In the genomic region with DNA sequence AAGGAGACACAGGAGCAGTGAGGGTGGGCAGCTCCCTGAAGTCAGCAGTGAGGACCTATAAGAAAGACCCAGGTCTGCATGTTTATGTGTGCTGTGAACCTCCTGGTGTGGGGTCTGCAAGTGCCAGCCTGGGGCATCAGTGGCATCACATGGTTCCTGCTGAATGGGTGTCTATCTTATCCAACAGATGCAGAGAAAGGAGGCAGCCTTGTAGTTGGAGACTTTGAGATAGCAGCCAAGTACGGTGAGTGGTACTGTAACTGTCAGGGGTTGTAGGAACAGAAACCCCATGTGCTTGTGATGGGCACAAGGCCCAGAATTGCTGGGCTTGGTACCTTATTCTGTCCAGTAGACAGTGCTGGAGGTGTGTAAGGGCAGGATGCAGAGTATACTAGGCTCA, we compare ENCODE assay signal across 24 mouse cellular contexts. TPM values are rescaled to one million over a fixed set of nuclear protein-coding genes. Genes with fewer than 3 reads are reported as not detected.
DNase-seq lines count a peak whose midpoint lies in the region; ATAC-seq lines count a peak whose summit lies in the region.
"Had no signal": no experiment of that assay in that cellular context is flagged by ENCODE, and none has a peak within 500 bp of the region (broad histone marks: within the 10 kb centered on the region; RNA-seq: fewer than 3 reads in every experiment).

No protein-coding gene starts in this region.

- no peaks in the 10 kb centered on the region for H3K9me3 ChIP-seq in heart, embryonic 12.5 days (replicated peaks)
- no peaks in the 10 kb centered on the region for H3K9me3 ChIP-seq in liver, embryonic 12.5 days (replicated peaks)
- H3K9me3 ChIP-seq in liver, embryonic 11.5 days (ENCODE audit: control insufficient read depth, low read length) = no peaks in the 10 kb centered on the region
- H3K9me3 ChIP-seq: embryonic facial prominence, embryonic 15.5 days; hindbrain, embryonic 12.5 days; limb, embryonic 13.5 days; neural tube, embryonic 15.5 days had no signal

- 47% methylated on average over 1 of the region's 1 CpGs for WGBS in heart, embryonic 12.5 days
- 53% methylated on average over 1 of the region's 1 CpGs for WGBS in liver, embryonic 12.5 days (ENCODE audit: insufficient replicate concordance)
- WGBS in liver, embryonic 11.5 days = 67% methylated on average over 1 of the region's 1 CpGs

- ATAC-seq in heart, embryonic 12.5 days (ENCODE audit: insufficient number of reproducible peaks, low FRiP score) = no peak
- ATAC-seq in liver, embryonic 12.5 days = peak; percentile 53; the same call in 1 of the 2 replicates
- no peak; the same call in 1 of the 2 replicates for ATAC-seq in liver, embryonic 11.5 days (replicated peaks; ENCODE audit: low FRiP score)
- ATAC-seq in common myeloid progenitor, adult 5-6 weeks (replicated peaks; ENCODE audit: low read depth, poor library complexity, severe bottlenecking) = peak; percentile 19; the same call in 1 of the 2 replicates
- peak; percentile 84 for ATAC-seq in megakaryocyte-erythroid progenitor cell, adult 5-6 weeks (replicated peaks; ENCODE audit: low FRiP score, low TSS enrichment, poor library complexity, severe bottlenecking)
- ATAC-seq: forebrain, embryonic 16.5 days; inflammation-experienced regulatory T-cells, adult 6 months; midbrain, embryonic 16.5 days had no signal

- no peaks in the 10 kb centered on the region for H3K27me3 ChIP-seq in heart, embryonic 12.5 days (replicated peaks)
- H3K27me3 ChIP-seq in liver, embryonic 12.5 days (replicated peaks) = no peaks in the 10 kb centered on the region
- H3K27me3 ChIP-seq in liver, embryonic 11.5 days (replicated peaks; ENCODE audit: control insufficient read depth, insufficient read depth, low read length) = no peaks in the 10 kb centered on the region
- H3K27me3 ChIP-seq: CH12.LX; embryonic facial prominence, embryonic 15.5 days; hindbrain, embryonic 12.5 days; limb, embryonic 13.5 days; neural tube, embryonic 15.5 days had no signal

- H3K4me2 ChIP-seq in heart, embryonic 12.5 days = no peak overlapping the region
- no peak overlapping the region for H3K4me2 ChIP-seq in liver, embryonic 12.5 days
- no peak overlapping the region for H3K4me2 ChIP-seq in liver, embryonic 11.5 days
- H3K4me2 ChIP-seq: embryonic facial prominence, embryonic 15.5 days; hindbrain, embryonic 12.5 days; limb, embryonic 13.5 days; neural tube, embryonic 15.5 days had no signal

- DNase-seq in heart, adult 18-20 months = no peak
- DNase-seq in liver, embryonic 11.5 days (ENCODE audit: low spot score) = no peak
- DNase-seq in spleen, adult 12 weeks (ENCODE audit: low spot score) = no peak
- no peak for DNase-seq in left cerebral cortex, adult 9 months (ENCODE audit: low spot score in 2 of 2)
- DNase-seq: adrenal gland, postnatal 25 days; cerebellum, adult 11-12 months; cerebellum, postnatal 14 days; embryo, embryonic 11 days; kidney, postnatal 36 days; layer of hippocampus, adult 9-11 months; lung, adult 2 months; thymus, postnatal 14 days had no signal

- H3K4me3 ChIP-seq in heart, embryonic 12.5 days = no peak overlapping the region
- no peak overlapping the region for H3K4me3 ChIP-seq in liver, embryonic 12.5 days
- no peak overlapping the region for H3K4me3 ChIP-seq in liver, embryonic 11.5 days (ENCODE audit: low read depth, low read length)
- H3K4me3 ChIP-seq: embryonic facial prominence, embryonic 15.5 days; hindbrain, embryonic 12.5 days; limb, embryonic 13.5 days; neural tube, embryonic 15.5 days had no signal

- H3K4me1 ChIP-seq in heart, embryonic 12.5 days (replicated peaks) = peaks cover 83% of the 10 kb centered on the region
- peaks cover 38% of the 10 kb centered on the region for H3K4me1 ChIP-seq in liver, embryonic 12.5 days
- H3K4me1 ChIP-seq in liver, embryonic 11.5 days (replicated peaks; ENCODE audit: control insufficient read depth, insufficient read depth, low read length) = no peaks in the 10 kb centered on the region

- H3K36me3 ChIP-seq in heart, embryonic 12.5 days = peaks cover 3% of the 10 kb centered on the region; the same call in 1 of the 2 replicates
- peaks cover 55% of the 10 kb centered on the region for H3K36me3 ChIP-seq in liver, embryonic 12.5 days
- peaks cover 9% of the 10 kb centered on the region; the same call in 1 of the 2 replicates for H3K36me3 ChIP-seq in liver, embryonic 11.5 days (ENCODE audit: control insufficient read depth, insufficient read depth, low read length)

- no peak overlapping the region for H3K9ac ChIP-seq in heart, embryonic 12.5 days
- H3K9ac ChIP-seq in liver, embryonic 12.5 days = no peak overlapping the region
- no peak overlapping the region for H3K9ac ChIP-seq in liver, embryonic 11.5 days (ENCODE audit: low read depth, low read length)
- H3K9ac ChIP-seq: embryonic facial prominence, embryonic 15.5 days; hindbrain, embryonic 12.5 days; limb, embryonic 13.5 days; neural tube, embryonic 15.5 days had no signal

- H3K27ac ChIP-seq in heart, embryonic 12.5 days (ENCODE audit: poor library complexity, severe bottlenecking) = peak overlapping the region; percentile 55
- H3K27ac ChIP-seq in liver, embryonic 12.5 days = no peak overlapping the region
- no peak overlapping the region for H3K27ac ChIP-seq in liver, embryonic 11.5 days (ENCODE audit: low read depth, low read length)
- H3K27ac ChIP-seq: embryonic facial prominence, embryonic 15.5 days; hindbrain, embryonic 12.5 days; limb, embryonic 13.5 days; neural tube, embryonic 15.5 days had no signal

RNA-seq across cellular contexts. Expression of a gene that starts 17.9 kb away (rescaled TPM):
- 212 and 213 TPM in 2 replicates for polyA plus RNA-seq in heart, embryonic 12.5 days (2016; fragmentation: Nextera tagmentation; extraction: Ambion mirVana)
- total RNA-seq in heart, adult 18-20 months (2021) = 100 to 1,000 TPM; 507 to 527 TPM
- polyA plus RNA-seq in liver, embryonic 12.5 days (2016; fragmentation: Nextera tagmentation; extraction: Ambion mirVana) = 32.9 and 34.0 TPM in 2 replicates
- 35.7 and 37.3 TPM in 2 replicates for polyA plus RNA-seq in liver, embryonic 11.5 days (2014; fragmentation: Nextera tagmentation; extraction: Ambion mirVana)
- 29.7 TPM in 2 replicates for total RNA-seq in common myeloid progenitor, adult 5-6 weeks (2017)
- total RNA-seq in megakaryocyte-erythroid progenitor cell, adult 5-6 weeks (2014; fragmentation: Nextera tagmentation) = 14.1 and 16.1 TPM in 2 replicates
- 11.7 and 13.0 TPM in 2 replicates for total RNA-seq in megakaryocyte-erythroid progenitor cell, adult 5-6 weeks (2017)

RNA-seq across cellular contexts. Expression of a gene that starts 19.8 kb away (rescaled TPM):
- polyA plus RNA-seq in heart, embryonic 12.5 days (2016; fragmentation: Nextera tagmentation; extraction: Ambion mirVana) = 21.1 and 21.2 TPM in 2 replicates
- total RNA-seq in heart, adult 18-20 months (2021) = 10 to 100 TPM; 17.6 to 17.8 TPM
- 21.0 and 21.2 TPM in 2 replicates for polyA plus RNA-seq in liver, embryonic 12.5 days (2016; fragmentation: Nextera tagmentation; extraction: Ambion mirVana)
- polyA plus RNA-seq in liver, embryonic 11.5 days (2014; fragmentation: Nextera tagmentation; extraction: Ambion mirVana) = 34.4 and 36.3 TPM in 2 replicates
- total RNA-seq in common myeloid progenitor, adult 5-6 weeks (2017) = 13.9 and 18.4 TPM in 2 replicates
- 21.7 and 24.5 TPM in 2 replicates for total RNA-seq in megakaryocyte-erythroid progenitor cell, adult 5-6 weeks (2014; fragmentation: Nextera tagmentation)
- total RNA-seq in megakaryocyte-erythroid progenitor cell, adult 5-6 weeks (2017) = 15.2 and 20.5 TPM in 2 replicates

Comparison
In these comparisons a context has a peak if more than half of its experiments do, and no peak if none do; other contexts are left out.
1. ATAC-seq: peak in liver, embryonic 12.5 days (single experiment), common myeloid progenitor, adult 5-6 weeks (single experiment) and megakaryocyte-erythroid progenitor cell, adult 5-6 weeks (single experiment); none in heart, embryonic 12.5 days (single experiment) and liver, embryonic 11.5 days (single experiment).
2. RNA of a gene that starts 17.9 kb away (total RNA-seq): 507 to 527 TPM in heart, adult 18-20 months; 29.7 TPM in common myeloid progenitor, adult 5-6 weeks and 11.7 to 16.1 TPM in megakaryocyte-erythroid progenitor cell, adult 5-6 weeks; every median in the first group is over 10 times any median in the second.